Mouse (Mus musculus): ENCODE data around the gene Map3k7. TPM values are rescaled to one million over a fixed set of nuclear protein-coding genes. Genes with fewer than 3 reads are reported as not detected.

The Map3k7 gene
- 10 to 100 TPM; 30.8 to 33.9 TPM for total RNA-seq (2021)
- long read RNA-seq, experiment 1, full-length matches to known transcripts = 8 of 23 reads
- long read RNA-seq, experiment 1, partial matches to known transcripts = 0 of 23 reads
- long read RNA-seq, experiment 1, other reads (novel, unspliced or antisense) = 15 of 23 reads
- long read RNA-seq, experiment 2, full-length matches to known transcripts = 18 of 34 reads
- long read RNA-seq, experiment 2, partial matches to known transcripts = 3 of 34 reads
- long read RNA-seq, experiment 2, other reads (novel, unspliced or antisense) = 13 of 34 reads

- intact Hi-C loops (cut with DNase I) = no loop called here
- peak; percentile 87 to 93 for DNase-seq
These were observed at the start of gene Map3k7 for GRCm38 (mm10) chr4:31963354-31964193. Gene Map3k7, plus strand, starts transcription at chr4:31964097.

DNA sequence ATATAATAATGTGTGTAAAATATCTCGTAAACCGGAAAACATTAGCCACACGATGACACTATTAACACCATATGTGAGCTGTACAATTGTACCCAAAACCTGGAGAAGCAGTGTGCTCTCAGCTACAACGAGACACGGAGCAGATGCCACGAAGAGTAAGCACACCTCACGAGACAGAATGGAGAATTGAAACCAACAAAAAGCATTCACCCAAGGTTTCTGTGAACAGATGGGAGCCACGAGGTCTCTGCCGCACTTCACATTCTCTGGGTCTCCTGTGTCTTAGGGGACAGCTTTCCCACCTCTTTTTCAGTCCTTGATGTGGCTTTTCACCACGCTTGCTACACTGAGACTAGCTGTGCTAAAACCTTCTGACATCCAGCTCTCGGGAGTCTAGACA, 48.8 kb upstream of the Map3k7 start:
- no peak for DNase-seq
- intact Hi-C loops (cut with DNase I) = no loop called here

DNA sequence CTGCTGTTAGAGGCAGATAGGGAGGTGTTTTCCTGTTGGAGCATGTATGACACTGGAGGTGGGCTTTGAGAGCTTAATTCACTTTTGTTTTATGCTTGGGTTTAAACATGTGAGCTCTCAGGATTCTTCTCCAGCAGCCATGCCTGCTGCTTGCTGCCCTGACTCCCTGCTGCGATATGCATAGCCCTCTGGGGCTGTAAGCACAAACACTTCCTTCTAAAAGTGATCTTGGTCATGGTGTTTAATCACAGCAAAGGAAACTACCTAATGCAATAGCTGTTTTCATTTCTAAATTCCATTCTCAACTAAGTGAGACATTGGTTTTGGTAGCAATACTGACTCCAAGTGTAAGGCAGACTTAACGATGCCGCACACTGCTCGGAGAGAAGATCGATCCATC, 45.2 kb upstream of the Map3k7 start:
- intact Hi-C loops (cut with DNase I) = no loop called here
- no peak for DNase-seq

GRCm38 (mm10) chr4:31922215-31922614, 41.7 kb upstream of the Map3k7 start:
- intact Hi-C loops (cut with DNase I) = no loop called here
- no peak for DNase-seq

DNA sequence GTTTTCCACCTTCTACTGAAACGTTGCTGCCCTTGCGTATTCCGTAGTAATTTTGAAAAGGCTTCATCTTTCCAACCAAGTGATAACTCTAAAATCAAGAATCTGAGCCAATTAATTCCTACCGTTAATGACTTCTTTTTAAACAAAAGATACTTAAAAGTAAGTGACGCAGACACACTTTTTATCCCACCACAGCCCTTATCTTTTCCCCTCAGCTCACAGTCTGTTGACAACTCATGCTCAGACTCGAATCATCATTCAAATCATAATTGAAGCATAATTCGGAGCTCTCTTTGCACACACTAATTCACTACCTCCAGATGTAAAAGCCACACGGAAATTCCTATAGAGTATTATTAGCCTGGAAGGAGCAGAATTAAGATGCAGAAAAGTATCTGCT, 40.5 kb upstream of the Map3k7 start:
- no peak for DNase-seq
- intact Hi-C loops (cut with DNase I) = no loop called here

DNA sequence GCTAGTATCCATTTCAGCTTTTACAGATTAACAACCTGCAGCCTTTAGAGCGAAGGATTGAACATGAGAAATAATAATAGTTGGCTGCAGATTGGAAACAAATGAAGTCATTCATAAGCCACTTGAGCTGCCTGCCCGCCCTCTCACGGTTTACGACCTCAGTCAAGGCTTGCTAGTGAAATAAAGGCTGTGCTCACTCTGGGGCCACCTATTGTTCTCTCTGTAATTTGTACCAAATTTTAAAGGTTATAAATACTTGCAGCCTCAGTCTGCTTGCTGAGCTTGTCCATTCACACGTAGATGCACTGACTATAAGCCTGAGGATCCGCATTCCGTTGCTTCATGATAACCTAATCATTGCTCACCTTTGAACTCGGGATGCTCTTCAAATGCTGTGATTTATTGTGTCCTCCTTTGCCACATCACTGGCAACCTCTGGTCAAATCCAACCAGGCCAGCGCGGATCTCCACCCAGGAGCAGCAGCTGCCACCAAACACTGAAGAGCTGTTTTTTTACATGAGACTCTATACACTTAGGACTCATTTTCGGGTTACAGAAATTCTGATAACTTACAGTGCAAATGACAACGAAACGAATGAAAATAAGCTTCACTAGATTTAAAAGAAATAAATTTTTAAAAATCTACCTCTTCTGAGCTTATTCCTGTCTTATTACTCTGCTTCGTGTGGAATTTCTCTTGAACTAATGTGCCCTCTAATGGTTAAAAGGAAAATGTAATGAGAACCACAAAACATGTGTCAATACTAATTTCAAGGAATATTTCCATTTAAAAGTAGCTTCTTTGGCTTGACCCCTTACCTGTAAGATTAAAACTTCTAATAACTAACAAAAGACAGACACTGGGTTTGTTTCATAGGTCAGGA, 39.4 kb upstream of the Map3k7 start:
- no peak for DNase-seq
- intact Hi-C loops (cut with DNase I) = no loop called here

DNA sequence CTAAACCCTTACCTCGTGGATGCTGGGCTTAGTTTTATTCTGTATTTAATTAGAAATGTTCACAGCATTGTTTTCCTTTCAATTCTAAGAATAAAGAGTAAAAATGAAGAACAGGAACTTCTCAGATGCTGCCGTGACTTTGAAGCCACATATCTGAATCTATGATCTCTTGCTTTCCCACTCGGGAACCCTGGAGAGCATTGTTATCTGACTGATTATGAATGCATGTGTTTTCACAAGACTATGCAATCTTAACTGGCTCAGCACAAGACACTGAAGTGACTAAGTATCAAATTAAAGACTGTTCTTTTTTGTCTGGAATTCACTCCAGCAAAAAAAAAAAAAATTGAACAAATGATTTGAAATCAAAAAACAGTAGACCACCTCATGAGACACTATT, 30.7 kb upstream of the Map3k7 start:
- intact Hi-C loops (cut with DNase I) = no loop called here
- DNase-seq = no peak

DNA sequence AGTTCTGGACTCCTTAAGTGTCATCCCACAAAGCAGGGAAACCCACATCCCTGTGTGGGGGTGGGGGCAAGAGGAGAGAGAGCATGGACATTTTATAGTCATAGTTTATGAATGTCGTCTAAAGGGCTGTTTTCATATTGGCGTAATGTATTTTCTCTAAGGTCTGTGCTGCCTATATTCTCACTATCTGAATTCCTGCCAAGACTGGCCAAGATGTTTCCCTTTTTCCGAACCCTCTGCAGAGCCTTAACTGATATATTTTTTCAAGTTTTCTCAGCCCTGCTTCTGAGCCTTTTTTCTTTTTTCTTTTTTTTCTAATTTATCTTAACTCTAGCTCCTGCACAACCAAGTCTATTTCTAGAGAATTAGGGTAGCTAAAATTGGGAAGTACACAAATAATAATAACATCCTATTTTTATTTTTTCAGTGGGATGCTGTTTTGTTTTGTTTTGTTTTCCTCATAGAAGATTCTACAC, 28.0 kb upstream of the Map3k7 start:
- DNase-seq = no peak
- intact Hi-C loops (cut with DNase I) = no loop called here

DNA sequence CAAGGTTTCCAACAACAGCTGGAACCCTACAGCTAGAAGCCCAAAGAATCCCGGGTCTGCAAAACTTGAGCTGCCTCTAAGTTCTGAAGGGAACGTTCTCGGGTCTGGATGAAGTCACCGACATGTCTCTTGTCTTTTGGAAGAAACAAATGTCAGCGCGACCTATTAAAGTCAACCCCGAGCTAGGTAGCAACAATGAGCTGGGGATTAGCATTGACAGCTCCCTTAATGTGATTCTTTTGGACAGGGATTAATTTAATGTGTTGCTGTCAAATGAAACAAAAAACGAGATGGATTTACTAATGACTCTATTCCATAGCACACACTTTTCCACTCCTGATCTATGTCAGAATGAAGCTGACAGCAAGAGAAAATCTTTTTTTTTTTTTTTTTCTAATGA, 27.5 kb upstream of the Map3k7 start:
- intact Hi-C loops (cut with DNase I) = no loop called here
- DNase-seq = no peak

GRCm38 (mm10) chr4:31936911-31937375, 27.0 kb upstream of the Map3k7 start:
- intact Hi-C loops (cut with DNase I) = no loop called here
- DNase-seq = no peak

GRCm38 (mm10) chr4:31937376-31938281, 26.3 kb upstream of the Map3k7 start:
- intact Hi-C loops (cut with DNase I) = no loop called here

GRCm38 (mm10) chr4:31938416-31939106, 25.3 kb upstream of the Map3k7 start:
- DNase-seq = no peak
- intact Hi-C loops (cut with DNase I) = no loop called here

More at GRCm38 (mm10) chr4:31937376-31938281, 26.3 kb upstream of the Map3k7 start:
- peak in 1 of 2 experiments; percentile 5 for DNase-seq

DNA sequence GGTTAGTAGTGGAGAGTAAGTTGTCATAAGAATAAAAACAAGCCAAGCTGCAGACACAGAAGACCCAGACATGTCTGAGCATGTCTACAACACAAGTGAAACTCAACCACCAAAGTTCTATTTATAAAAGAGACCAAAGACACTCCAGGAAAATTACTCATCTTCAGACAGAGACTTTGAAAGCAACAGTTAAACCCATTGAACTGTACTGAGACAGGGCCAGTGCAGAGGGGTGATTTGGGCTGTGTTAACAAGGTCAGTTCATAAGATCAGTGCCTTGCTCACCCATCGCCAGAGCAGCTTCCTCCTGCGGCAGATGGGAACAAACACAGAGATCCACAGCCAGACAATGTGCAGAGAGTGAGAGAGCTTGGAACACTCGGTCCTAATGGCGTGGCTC, 22.3 kb upstream of the Map3k7 start:
- intact Hi-C loops (cut with DNase I) = no loop called here
- DNase-seq = no peak

GRCm38 (mm10) chr4:31943045-31943444, 20.9 kb upstream of the Map3k7 start:
- intact Hi-C loops (cut with DNase I) = no loop called here
- no peak for DNase-seq

DNA sequence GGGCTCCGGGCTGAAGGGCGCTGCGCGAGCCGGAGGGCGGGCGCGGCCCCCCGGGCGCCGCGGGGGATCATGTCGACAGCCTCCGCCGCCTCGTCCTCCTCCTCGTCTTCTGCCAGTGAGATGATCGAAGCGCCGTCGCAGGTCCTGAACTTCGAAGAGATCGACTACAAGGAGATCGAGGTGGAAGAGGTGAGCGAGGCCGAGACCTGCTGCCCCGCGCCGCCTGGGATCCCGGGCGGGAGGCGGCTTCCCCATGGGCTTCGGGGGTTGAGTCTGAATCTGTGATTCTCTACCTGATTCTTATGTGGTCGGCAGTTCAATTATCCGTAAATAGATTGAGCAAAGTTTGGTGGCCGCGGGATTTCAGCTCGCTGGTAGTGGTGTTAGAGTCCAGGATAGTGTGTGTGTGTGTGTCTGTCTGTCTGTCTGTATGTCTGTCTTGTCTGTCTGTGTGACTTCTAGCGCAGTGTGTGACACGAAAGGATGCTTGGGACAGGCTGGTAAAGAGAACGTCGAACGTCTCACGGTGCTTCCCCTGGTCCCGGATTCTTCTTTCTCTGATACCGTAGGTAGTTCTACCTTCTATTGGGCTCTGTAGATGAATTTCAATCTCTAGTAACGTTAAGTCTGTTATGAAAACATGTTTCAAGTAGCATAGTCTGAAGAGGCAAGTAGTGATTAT, 438 bp downstream of the Map3k7 start:
- no peak for DNase-seq
- intact Hi-C loops (cut with DNase I) = no loop called here

GRCm38 (mm10) chr4:31965208-31965607, 1.3 kb downstream of the Map3k7 start:
- intact Hi-C loops (cut with DNase I) = no loop called here
- DNase-seq = no peak

DNA sequence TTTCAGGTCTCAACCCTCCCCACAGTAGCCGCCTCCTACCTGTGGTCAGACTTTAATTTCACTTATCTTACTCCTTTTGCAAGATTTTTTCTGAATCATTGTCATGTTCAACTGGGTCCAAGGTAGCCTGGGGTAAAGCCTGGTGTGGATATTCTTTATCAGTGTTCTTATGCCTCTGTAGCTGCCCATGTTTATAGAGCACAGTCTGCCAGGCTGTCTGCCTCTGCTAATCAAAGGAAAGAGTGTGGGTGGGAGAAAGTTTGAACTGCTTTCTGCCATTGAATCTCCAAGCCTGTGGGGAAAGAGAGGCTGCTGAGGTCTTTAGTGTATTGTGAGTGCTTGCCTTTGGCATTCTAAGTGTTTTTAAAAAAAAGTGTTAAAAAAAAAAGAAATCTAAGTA, 7.5 kb downstream of the Map3k7 start:
- intact Hi-C loops (cut with DNase I) = loop anchor here (5.0 kb wide), 1 partner anchor 86 kb away; no protein-coding TSS in a partner anchor
- no peak for DNase-seq

DNA sequence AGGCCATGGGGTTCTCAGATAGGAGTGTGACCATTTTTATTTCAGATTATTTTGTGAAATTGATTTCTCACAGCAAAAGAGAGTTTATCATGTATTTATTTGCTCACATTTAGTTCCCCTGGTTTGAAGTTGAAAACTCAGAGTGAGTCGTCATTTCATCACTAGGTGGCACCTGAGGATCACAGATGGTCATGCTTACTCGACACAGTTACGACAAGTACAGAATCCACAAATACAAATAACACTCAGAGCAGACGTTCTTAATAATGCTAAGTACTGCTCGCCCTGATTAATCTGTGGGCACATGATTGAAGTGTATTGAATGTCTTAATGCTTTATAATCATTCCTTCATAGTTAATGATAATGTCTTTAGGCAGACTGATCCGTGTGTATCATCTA, 8.3 kb downstream of the Map3k7 start:
- no peak for DNase-seq
- intact Hi-C loops (cut with DNase I) = loop anchor here (5.0 kb wide), 1 partner anchor 85 kb away; no protein-coding TSS in a partner anchor
